Mouse (Mus musculus): ENCODE measurements around the gene Nrip1. TPM values are rescaled to one million over a fixed set of nuclear protein-coding genes. Genes with fewer than 3 reads are reported as not detected.

Nrip1 gene
- polyA plus RNA-seq, 1 experiment from 2014 or later, result 28.5 TPM

DNA sequence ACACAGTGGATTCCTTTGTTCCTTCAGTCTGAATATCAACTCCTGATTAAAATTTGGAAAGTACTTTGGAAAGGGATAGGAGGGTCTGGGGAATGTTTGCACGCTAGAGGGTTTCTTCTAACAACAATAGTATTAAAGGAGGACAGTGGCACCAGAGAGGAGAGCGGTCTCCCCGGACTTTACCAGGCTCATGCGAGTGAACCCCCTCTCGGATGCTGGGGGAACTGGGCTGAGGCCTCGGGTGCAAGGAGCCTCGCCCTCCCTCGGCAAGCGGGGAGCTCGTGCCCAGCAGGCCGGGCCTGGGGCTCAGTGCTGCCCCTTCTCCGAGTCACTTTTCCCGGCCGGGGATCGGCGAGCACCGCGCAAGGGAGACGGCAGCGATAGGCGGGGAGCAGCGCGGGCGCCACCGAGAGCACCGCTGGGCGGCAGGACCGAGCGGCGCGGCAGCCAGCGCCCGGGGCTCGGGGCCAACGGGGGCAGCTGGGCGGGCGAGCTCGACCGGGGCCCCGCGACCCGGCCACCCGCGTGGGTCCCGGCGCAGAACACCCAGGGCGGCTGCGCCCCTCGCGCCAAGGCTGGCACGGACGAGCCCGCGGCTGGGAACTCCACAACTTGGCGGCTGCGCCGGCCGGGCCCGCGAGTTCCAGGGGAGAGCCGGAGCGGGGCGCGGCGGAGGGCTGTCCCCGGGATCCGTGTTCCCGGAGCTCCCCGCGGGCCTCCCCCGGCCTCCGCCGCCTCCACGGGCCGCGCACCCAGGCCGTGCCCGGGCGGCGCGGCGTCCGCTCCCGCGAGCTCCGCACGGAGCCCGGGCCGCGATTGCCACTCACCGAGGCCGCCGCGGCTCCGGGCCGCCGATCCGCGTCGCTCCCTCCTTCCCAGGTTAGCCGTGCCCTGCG is 1.3 kb downstream of the Nrip1 start:
- H3K27ac ChIP-seq (ENCODE audit: poor library complexity, severe bottlenecking), result peak overlapping the region; percentile 99
- H3K27me3 ChIP-seq (replicated peaks), result no peaks in the 10 kb centered on the region
- peak overlapping the region; percentile 95 for H3K4me3 ChIP-seq
- WGBS, result under 1% methylated on average over 89 of the region's 102 CpGs
- peak overlapping the region; percentile 99 for H3K9ac ChIP-seq
- H3K4me2 ChIP-seq, result peak overlapping the region; percentile 79
- H3K9me3 ChIP-seq (replicated peaks), result no peaks in the 10 kb centered on the region
- peaks cover 25% of the 10 kb centered on the region for H3K4me1 ChIP-seq (replicated peaks)
- no peaks in the 10 kb centered on the region for H3K36me3 ChIP-seq
- ATAC-seq (ENCODE audit: insufficient number of reproducible peaks, low FRiP score), result peak; percentile 70

DNA sequence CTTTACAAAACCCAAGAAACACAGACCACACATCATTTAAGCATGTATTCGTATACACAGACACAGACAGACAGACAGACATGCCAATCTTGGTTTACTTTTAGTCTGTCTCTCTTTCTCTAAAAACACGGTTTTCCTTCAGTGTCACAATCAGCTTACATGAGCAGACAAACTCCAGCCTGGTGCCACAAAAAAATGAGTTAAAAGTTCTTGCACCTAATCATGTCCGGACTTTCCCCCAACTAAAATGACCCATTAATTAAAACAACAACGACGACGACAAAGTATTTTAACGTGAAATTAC is 2.1 kb downstream of the Nrip1 start:
- Histone ChIP-seq H3K27me3 (replicated peaks) (no peaks in the 10 kb centered on the region), H3K9ac (peak overlapping the region; percentile 99), H3K9me3 (replicated peaks) (no peaks in the 10 kb centered on the region), H3K4me3 (peak overlapping the region; percentile 95), H3K27ac (ENCODE audit: poor library complexity, severe bottlenecking) (peak overlapping the region; percentile 99; the same call in 1 of the 2 replicates), H3K4me2 (peak overlapping the region; percentile 79), H3K4me1 (replicated peaks) (peaks cover 25% of the 10 kb centered on the region), H3K36me3 (no peaks in the 10 kb centered on the region)
- ATAC-seq (ENCODE audit: insufficient number of reproducible peaks, low FRiP score), result no peak
- 7% methylated on average over 7 of the region's 7 CpGs for WGBS

DNA sequence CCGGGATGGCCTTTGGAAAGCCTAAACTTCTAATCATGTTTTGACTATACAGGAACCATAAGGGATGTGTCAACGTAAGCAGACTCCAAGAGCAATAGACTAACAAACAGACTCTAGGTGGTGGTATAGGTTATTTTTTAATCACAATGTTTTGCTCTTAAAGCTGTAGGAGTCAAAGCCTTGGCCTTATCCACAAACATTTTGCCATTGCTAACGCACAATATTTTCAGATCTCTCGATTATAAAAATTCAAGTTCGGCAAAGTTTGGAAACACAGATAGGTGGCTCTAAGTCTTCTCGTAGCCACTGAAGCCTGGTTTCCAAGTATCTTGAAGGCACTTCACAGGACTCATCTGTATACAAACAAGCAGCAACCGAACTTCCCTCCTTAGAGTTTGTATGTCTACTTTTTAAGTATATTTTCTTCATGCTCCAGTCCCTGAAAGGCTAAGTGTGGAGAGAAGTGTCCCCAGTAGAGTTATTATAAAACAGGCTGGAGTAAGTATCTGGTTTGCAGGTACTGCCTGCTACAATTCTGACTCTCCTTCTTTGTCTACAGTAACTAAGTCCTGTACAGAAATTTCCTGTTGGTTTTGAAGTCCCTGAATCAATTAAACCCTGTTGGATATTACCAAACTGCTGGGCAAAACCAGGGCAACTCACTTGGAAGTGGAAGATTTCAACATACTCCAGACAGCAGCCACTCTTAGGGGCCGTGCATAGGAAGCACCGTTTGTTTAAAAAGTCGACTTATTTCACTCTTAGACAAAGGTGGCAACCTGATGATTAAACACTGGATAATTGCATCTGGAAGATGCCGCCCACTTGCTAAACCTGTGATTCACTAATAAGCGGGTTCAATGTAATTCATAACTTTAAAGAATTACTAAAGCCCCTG is 2.7 kb downstream of the Nrip1 start:
- H3K27ac ChIP-seq (ENCODE audit: poor library complexity, severe bottlenecking), result no peak overlapping the region
- peak overlapping the region; percentile 95 for H3K4me3 ChIP-seq
- H3K36me3 ChIP-seq, result no peaks in the 10 kb centered on the region
- peak overlapping the region; percentile 79 for H3K4me2 ChIP-seq
- H3K27me3 ChIP-seq (replicated peaks), result no peaks in the 10 kb centered on the region
- 46% methylated on average over 12 of the region's 12 CpGs for WGBS
- peaks cover 25% of the 10 kb centered on the region for H3K4me1 ChIP-seq (replicated peaks)
- peak overlapping the region; percentile 99 for H3K9ac ChIP-seq
- no peaks in the 10 kb centered on the region for H3K9me3 ChIP-seq (replicated peaks)
- ATAC-seq (ENCODE audit: insufficient number of reproducible peaks, low FRiP score), result no peak

DNA sequence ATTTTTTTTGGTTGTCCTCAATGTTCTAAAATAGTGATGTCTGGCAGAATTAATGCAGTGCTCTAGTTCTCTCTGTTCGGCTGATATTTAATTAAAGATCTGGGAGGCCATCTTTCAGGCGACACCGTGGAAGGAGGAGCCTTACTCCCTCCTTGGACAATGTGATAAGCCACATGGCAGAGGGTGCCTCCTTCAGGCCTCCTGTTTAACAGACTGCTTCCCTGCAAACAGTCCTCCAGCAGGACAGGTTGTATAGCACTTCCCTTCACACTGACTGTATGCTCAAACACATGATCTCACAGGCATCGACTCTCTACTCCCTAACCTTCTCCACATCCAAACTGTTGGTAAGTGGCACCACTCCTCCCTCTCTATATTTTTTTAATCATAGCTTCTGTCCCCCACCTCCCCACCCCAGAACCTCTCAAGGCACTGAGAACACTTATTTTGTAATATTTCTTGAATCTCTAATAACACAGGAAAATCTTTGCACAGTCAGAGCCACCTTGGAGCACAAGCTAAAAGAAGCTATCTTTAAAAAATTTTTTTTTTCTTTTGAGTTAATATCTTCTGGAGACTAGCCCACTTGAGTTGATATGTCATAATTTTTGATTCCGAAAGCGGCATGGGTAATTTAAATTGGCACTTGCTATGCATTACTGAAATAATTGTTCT is 3.4 kb downstream of the Nrip1 start:
- Histone ChIP-seq H3K9ac (peak overlapping the region; percentile 5; the same call in 1 of the 2 replicates), H3K27ac (ENCODE audit: poor library complexity, severe bottlenecking) (no peak overlapping the region), H3K4me2 (peak overlapping the region; percentile 79), H3K9me3 (replicated peaks) (no peaks in the 10 kb centered on the region), H3K36me3 (no peaks in the 10 kb centered on the region), H3K27me3 (replicated peaks) (no peaks in the 10 kb centered on the region), H3K4me3 (peak overlapping the region; percentile 95), H3K4me1 (replicated peaks) (peaks cover 31% of the 10 kb centered on the region)
- 35% methylated on average over 6 of the region's 6 CpGs for WGBS
- peak; percentile 30; the same call in 1 of the 2 replicates for ATAC-seq (ENCODE audit: insufficient number of reproducible peaks, low FRiP score)

DNA sequence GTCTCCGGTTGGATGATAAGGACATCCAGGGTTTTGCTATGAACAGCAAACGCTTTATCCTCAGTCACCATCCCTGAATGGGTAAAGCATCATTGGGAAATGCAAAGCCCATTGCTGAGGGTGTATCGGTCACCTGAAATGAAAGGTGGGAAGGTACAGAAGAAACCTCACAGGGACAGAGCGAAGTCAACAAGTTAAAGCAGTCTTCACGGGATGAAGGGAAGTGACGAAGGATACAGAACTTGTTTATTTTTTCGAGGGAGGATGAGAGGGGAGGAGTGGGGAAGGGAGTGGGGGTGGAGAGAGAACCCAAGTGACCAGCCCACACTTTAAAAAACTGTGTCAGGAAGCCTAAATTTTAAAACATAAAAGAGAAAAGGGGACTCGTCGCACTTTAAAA is 4.4 kb downstream of the Nrip1 start:
- Histone ChIP-seq H3K9me3 (replicated peaks) (no peaks in the 10 kb centered on the region), H3K36me3 (no peaks in the 10 kb centered on the region), H3K4me3 (no peak overlapping the region), H3K4me1 (replicated peaks) (peaks cover 33% of the 10 kb centered on the region), H3K4me2 (no peak overlapping the region), H3K9ac (no peak overlapping the region), H3K27ac (ENCODE audit: poor library complexity, severe bottlenecking) (no peak overlapping the region), H3K27me3 (replicated peaks) (no peaks in the 10 kb centered on the region)
- 78% methylated on average over 9 of the region's 9 CpGs for WGBS
- no peak for ATAC-seq (ENCODE audit: insufficient number of reproducible peaks, low FRiP score)

DNA sequence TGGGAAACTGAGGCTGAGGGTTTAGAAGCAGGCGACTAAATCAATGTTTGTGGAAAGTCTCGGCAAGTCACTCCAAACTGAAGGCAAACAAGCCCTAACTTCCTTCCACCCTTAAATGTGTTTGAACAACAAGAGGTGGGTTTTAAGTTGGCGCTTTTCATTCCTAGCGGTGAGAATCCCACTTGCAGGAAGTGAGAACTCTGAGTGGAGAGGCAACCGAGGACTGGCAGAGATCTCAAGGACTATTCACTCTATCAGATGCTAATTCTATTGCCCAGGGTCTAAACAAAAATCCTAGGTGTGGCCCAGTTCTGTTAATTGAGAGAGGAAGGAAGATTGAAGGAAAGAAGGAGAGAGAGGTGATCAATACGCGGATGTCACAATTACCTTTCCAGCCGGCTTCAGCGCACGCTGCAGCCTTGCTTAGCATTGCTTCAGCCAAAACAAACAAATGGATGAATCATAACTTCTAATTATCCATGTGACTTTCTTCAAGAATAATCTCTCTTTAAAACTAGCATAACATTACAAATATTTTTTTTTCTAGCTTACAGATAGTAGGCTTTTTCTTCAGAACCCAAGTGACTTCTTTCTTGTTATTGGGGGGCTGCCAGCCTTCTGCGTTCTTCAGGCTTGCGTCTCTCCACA is 6.2 kb downstream of the Nrip1 start:
- Histone ChIP-seq H3K36me3 (no peaks in the 10 kb centered on the region), H3K9me3 (replicated peaks) (no peaks in the 10 kb centered on the region), H3K27ac (ENCODE audit: poor library complexity, severe bottlenecking) (no peak overlapping the region), H3K4me3 (no peak overlapping the region), H3K9ac (no peak overlapping the region), H3K4me2 (no peak overlapping the region), H3K27me3 (replicated peaks) (no peaks in the 10 kb centered on the region), H3K4me1 (replicated peaks) (peaks cover 33% of the 10 kb centered on the region)
- no peak for ATAC-seq (ENCODE audit: insufficient number of reproducible peaks, low FRiP score)
- 83% methylated on average over 12 of the region's 12 CpGs for WGBS

DNA sequence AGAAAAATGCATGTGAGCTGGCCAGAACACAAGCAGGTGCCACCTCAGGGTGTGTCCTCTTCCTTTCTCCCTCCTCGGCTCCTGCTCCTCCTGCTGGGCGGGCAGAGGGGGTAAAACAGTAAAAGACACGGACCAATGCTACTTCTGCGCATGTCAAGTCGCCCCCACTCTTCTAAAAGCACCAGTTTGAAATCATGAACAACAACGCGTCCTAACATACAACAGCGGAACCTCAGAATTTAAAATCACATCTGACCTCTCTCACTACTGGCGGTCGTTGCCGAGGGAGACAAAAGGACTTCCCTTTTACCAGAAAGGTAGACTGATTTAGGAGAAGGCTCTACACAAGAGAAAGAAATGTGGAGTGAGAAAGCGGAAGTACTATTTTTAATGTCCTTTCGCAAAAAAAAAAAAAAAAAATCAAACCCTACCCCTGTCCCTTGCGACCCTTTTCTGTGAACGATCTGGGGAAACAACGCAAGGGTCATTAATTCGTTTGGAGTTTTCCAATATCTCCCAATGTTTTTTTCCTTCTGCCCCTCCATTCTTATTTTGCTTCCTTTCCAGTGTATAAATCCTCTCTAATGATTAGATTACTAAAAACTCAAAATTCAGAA is 7.7 kb downstream of the Nrip1 start:
- no peak overlapping the region for H3K27ac ChIP-seq (ENCODE audit: poor library complexity, severe bottlenecking)
- WGBS, result 81% methylated on average over 17 of the region's 17 CpGs

DNA sequence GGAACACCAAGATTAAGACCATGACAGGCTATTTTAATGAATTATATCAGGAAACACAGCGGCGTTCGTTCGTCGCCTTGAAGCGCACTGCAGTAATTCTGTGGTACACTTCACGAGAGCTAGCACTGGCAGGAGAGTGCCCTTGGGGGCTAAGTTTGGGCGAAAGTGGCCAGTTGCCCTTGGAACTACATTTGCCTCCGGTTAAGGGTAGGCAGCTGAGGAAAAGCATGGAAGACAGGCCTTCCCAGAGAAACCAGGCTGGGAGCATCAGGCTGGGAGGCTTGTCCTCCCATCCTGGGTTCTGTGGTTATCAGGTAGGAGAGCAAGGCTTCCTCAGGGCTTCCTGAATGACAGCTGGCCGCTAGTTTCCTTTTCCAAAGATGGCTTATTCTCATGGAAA is 8.4 kb downstream of the Nrip1 start:
- ATAC-seq (ENCODE audit: insufficient number of reproducible peaks, low FRiP score), result no peak
- Histone ChIP-seq H3K4me3 (no peak overlapping the region), H3K27ac (ENCODE audit: poor library complexity, severe bottlenecking) (no peak overlapping the region), H3K4me2 (no peak overlapping the region), H3K27me3 (replicated peaks) (no peaks in the 10 kb centered on the region), H3K9me3 (replicated peaks) (no peaks in the 10 kb centered on the region), H3K36me3 (peaks cover 3% of the 10 kb centered on the region), H3K9ac (no peak overlapping the region), H3K4me1 (replicated peaks) (peaks cover 22% of the 10 kb centered on the region)
- WGBS, result 82% methylated on average over 10 of the region's 10 CpGs

More for the DNA sequence above, 7.7 kb downstream of the Nrip1 start:
- H3K9ac ChIP-seq, result no peak overlapping the region
- no peak overlapping the region for H3K4me2 ChIP-seq
- H3K4me1 ChIP-seq (replicated peaks), result peaks cover 27% of the 10 kb centered on the region
- H3K4me3 ChIP-seq, result no peak overlapping the region
- H3K27me3 ChIP-seq (replicated peaks), result no peaks in the 10 kb centered on the region
- peaks cover 3% of the 10 kb centered on the region for H3K36me3 ChIP-seq
- ATAC-seq (ENCODE audit: insufficient number of reproducible peaks, low FRiP score), result no peak
- no peaks in the 10 kb centered on the region for H3K9me3 ChIP-seq (replicated peaks)

DNA sequence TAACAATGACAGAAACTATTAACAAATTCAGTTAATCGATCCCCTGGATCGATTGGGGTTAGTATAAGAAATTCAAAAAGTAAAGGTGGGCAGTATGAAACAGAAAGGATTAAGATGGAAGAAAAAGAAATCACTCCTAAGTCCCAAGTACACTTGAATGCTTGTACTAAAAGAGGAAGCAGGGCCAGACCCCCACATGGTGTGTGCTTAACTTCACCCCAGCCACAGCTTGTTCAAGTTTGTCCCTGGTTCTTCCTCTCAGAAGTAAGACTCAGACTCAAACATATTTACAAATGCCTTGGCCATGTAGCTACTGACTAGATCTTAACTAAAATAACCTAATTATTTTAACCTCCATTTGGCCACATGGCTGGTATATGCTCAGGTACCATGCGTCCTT is 10.0 kb downstream of the Nrip1 start:
- no peaks in the 10 kb centered on the region for H3K27me3 ChIP-seq (replicated peaks)
- WGBS, result 91% methylated on average over 3 of the region's 3 CpGs
- no peak overlapping the region for H3K4me2 ChIP-seq
- no peak overlapping the region for H3K4me3 ChIP-seq
- no peak for ATAC-seq (ENCODE audit: insufficient number of reproducible peaks, low FRiP score)
- H3K27ac ChIP-seq (ENCODE audit: poor library complexity, severe bottlenecking), result no peak overlapping the region
- peaks cover 13% of the 10 kb centered on the region for H3K4me1 ChIP-seq (replicated peaks)
- no peak overlapping the region for H3K9ac ChIP-seq
- no peaks in the 10 kb centered on the region for H3K9me3 ChIP-seq (replicated peaks)
- peaks cover 3% of the 10 kb centered on the region for H3K36me3 ChIP-seq

DNA sequence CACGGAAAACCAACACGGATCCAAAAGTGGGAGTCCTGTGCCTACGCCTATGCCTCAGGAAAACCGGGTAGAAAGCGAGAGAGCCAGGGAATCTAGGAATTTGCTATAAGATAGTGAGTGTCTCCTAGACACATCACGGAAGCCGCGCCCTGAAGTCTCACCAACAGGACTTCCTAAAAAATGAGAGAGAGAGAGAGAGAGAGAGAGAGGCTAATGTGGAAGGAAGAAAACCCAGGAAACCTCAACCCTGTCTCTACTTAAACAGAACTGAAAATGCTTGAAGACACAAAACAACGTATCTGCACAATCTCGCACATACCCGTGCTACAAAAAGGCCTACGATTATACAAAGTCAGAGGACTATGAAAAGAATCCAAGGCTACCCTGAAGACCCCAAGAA is 10.6 kb downstream of the Nrip1 start:
- H3K9ac ChIP-seq, result no peak overlapping the region
- H3K36me3 ChIP-seq, result peaks cover 3% of the 10 kb centered on the region
- peaks cover 8% of the 10 kb centered on the region for H3K4me1 ChIP-seq (replicated peaks)
- H3K27ac ChIP-seq (ENCODE audit: poor library complexity, severe bottlenecking), result no peak overlapping the region
- H3K27me3 ChIP-seq (replicated peaks), result no peaks in the 10 kb centered on the region
- H3K4me3 ChIP-seq, result no peak overlapping the region
- no peak overlapping the region for H3K4me2 ChIP-seq
- no peaks in the 10 kb centered on the region for H3K9me3 ChIP-seq (replicated peaks)
- WGBS, result 89% methylated on average over 12 of the region's 12 CpGs
- ATAC-seq (ENCODE audit: insufficient number of reproducible peaks, low FRiP score), result no peak
